10 mouse cellular contexts compared by ENCODE assay signal in the genomic region with DNA sequence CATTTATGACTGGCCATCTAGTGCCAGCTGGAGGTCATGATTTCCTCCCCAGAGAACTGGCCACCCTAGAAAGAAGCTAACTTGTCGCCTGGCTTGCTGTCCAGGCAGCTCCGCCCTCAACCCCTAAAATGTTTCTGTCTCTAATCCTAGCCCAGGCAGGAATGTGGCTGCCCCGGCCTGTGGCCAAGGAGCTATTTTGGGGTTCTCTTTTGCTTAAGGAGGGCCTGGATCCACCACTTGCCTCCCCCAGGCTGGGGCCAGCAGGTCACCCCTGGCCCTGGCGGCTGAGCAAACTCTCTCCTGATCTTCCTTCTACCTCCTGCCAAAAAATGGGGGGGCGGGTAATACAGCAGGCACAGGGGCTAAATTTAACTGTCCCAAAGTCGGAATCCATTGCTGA. TPM values are rescaled to one million over a fixed set of nuclear protein-coding genes. Genes with fewer than 3 reads are reported as not detected.
DNase-seq lines count a peak whose midpoint lies in the region; ATAC-seq and TF ChIP-seq lines count a peak whose summit lies in the region.
"Had no signal": no experiment of that assay in that cellular context is flagged by ENCODE, and none has a peak within 500 bp of the region (broad histone marks: within the 10 kb centered on the region; RNA-seq: fewer than 3 reads in every experiment).

No protein-coding gene starts in this region.

- peaks cover 42% of the 10 kb centered on the region for H3K27me3 ChIP-seq in liver, postnatal 0 days (ENCODE audit: insufficient read depth, low read length)
- H3K27me3 ChIP-seq in kidney, postnatal 0 days (ENCODE audit: insufficient read depth, low read length): no peaks in the 10 kb centered on the region
- no peaks in the 10 kb centered on the region for H3K27me3 ChIP-seq in stomach, embryonic 15.5 days (replicated peaks)
- H3K27me3 ChIP-seq in forebrain, embryonic 15.5 days: no peaks in the 10 kb centered on the region

- DNase-seq in liver, postnatal 0 days: peak; percentile 14
- no peak for DNase-seq in liver
- peak; percentile 99 for DNase-seq in heart, adult 11 months
- no peak for DNase-seq in kidney, postnatal 0 days (ENCODE audit: low spot score)
- DNase-seq in thymus, postnatal 10 days (ENCODE audit: low spot score in 2 of 2): no peak
- DNase-seq: cerebellum, postnatal 14 days had no signal

- H3K9ac ChIP-seq in liver, postnatal 0 days (replicated peaks): no peak overlapping the region
- H3K9ac ChIP-seq in kidney, postnatal 0 days (ENCODE audit: low read depth, low read length): 0 out of 2 replicates have a peak overlapping the region, but pooled peaks have one; percentile 31
- H3K9ac ChIP-seq in stomach, embryonic 15.5 days: peak overlapping the region; percentile 5; the same call in 1 of the 2 replicates
- no peak overlapping the region for H3K9ac ChIP-seq in forebrain, embryonic 15.5 days (replicated peaks)
- H3K9ac ChIP-seq: midbrain, embryonic 15.5 days had no signal

- no peak overlapping the region for H3K4me3 ChIP-seq in liver, postnatal 0 days (ENCODE audit: low read depth, low read length)
- no peak overlapping the region for H3K4me3 ChIP-seq in kidney, postnatal 0 days (replicated peaks; ENCODE audit: low read depth, low read length)
- peak overlapping the region; percentile 42; the same call in 1 of the 2 replicates for H3K4me3 ChIP-seq in stomach, embryonic 15.5 days (replicated peaks)
- H3K4me3 ChIP-seq in forebrain, embryonic 15.5 days: no peak overlapping the region
- H3K4me3 ChIP-seq: midbrain, embryonic 15.5 days had no signal

- no peak for ATAC-seq in liver, postnatal 0 days
- ATAC-seq in kidney, postnatal 0 days (replicated peaks; ENCODE audit: low FRiP score, low read depth): no peak
- ATAC-seq in stomach, embryonic 15.5 days (ENCODE audit: insufficient read depth, low FRiP score, low read depth): no peak
- no peak for ATAC-seq in inflammation-experienced regulatory T-cells, adult 6 months
- no peak for ATAC-seq in forebrain, embryonic 15.5 days (replicated peaks)

- peaks cover 16% of the 10 kb centered on the region for H3K36me3 ChIP-seq in liver, postnatal 0 days (replicated peaks; ENCODE audit: insufficient read depth, low read length)
- H3K36me3 ChIP-seq in kidney, postnatal 0 days (ENCODE audit: insufficient read depth, low read length): peaks cover 32% of the 10 kb centered on the region
- peaks cover 37% of the 10 kb centered on the region for H3K36me3 ChIP-seq in stomach, embryonic 15.5 days
- peaks cover 54% of the 10 kb centered on the region for H3K36me3 ChIP-seq in forebrain, embryonic 15.5 days

- peaks cover 44% of the 10 kb centered on the region for H3K4me1 ChIP-seq in liver, postnatal 0 days (ENCODE audit: insufficient read depth)
- H3K4me1 ChIP-seq in kidney, postnatal 0 days (replicated peaks; ENCODE audit: insufficient read depth, low read length): peaks cover 42% of the 10 kb centered on the region
- peaks cover 52% of the 10 kb centered on the region for H3K4me1 ChIP-seq in stomach, embryonic 15.5 days
- H3K4me1 ChIP-seq in forebrain, embryonic 15.5 days: peaks cover 1% of the 10 kb centered on the region; the same call in 1 of the 2 replicates

- no peaks in the 10 kb centered on the region for H3K9me3 ChIP-seq in liver, postnatal 0 days (ENCODE audit: low read length)
- no peaks in the 10 kb centered on the region for H3K9me3 ChIP-seq in kidney, postnatal 0 days (replicated peaks; ENCODE audit: low read length)
- no peaks in the 10 kb centered on the region for H3K9me3 ChIP-seq in stomach, embryonic 15.5 days
- no peaks in the 10 kb centered on the region for H3K9me3 ChIP-seq in forebrain, embryonic 15.5 days
- H3K9me3 ChIP-seq: midbrain, embryonic 15.5 days had no signal

- H3K4me2 ChIP-seq in liver, postnatal 0 days (ENCODE audit: low read depth, low read length): peak overlapping the region; percentile 51
- peak overlapping the region; percentile 51; the same call in 1 of the 2 replicates for H3K4me2 ChIP-seq in kidney, postnatal 0 days (ENCODE audit: low read length)
- peak overlapping the region; percentile 53 for H3K4me2 ChIP-seq in stomach, embryonic 15.5 days
- no peak overlapping the region for H3K4me2 ChIP-seq in forebrain, embryonic 15.5 days (replicated peaks)
- H3K4me2 ChIP-seq: midbrain, embryonic 15.5 days had no signal

- TF ChIP-seq EP300 in liver, postnatal 0 days (IDR thresholded peaks at IDR 0.05; ENCODE audit: low read depth): no peak

- 62% methylated on average over 6 of the region's 6 CpGs for WGBS in liver, postnatal 0 days (ENCODE audit: insufficient replicate concordance)
- WGBS in kidney, postnatal 0 days: 35% methylated on average over 6 of the region's 6 CpGs
- 37% methylated on average over 6 of the region's 6 CpGs for WGBS in stomach, embryonic 15.5 days
- WGBS in forebrain, embryonic 15.5 days: 67% methylated on average over 6 of the region's 6 CpGs

- H3K27ac ChIP-seq in liver, postnatal 0 days (ENCODE audit: low read depth): 0 out of 2 replicates have a peak overlapping the region, but pooled peaks have one; percentile 44
- peak overlapping the region; percentile 57 for H3K27ac ChIP-seq in kidney, postnatal 0 days
- peak overlapping the region; percentile 42; the same call in 1 of the 2 replicates for H3K27ac ChIP-seq in stomach, embryonic 15.5 days
- no peak overlapping the region for H3K27ac ChIP-seq in forebrain, embryonic 15.5 days (replicated peaks)
- H3K27ac ChIP-seq: midbrain, embryonic 15.5 days had no signal

- no peak for TF ChIP-seq CTCF in liver, postnatal 0 days (IDR thresholded peaks at IDR 0.05; ENCODE audit: low read depth)
- TF ChIP-seq CTCF in kidney, postnatal 0 days (IDR thresholded peaks at IDR 0.05; ENCODE audit: low read depth): no peak

RNA-seq across cellular contexts. Expression of a gene that starts 0.6 kb away (rescaled TPM):
- polyA plus RNA-seq in liver, postnatal 0 days (2015; fragmentation: Nextera tagmentation; extraction: Ambion mirVana): 14.2 and 17.6 TPM in 2 replicates
- polyA plus RNA-seq in kidney, postnatal 0 days (2015; fragmentation: Nextera tagmentation; extraction: Ambion mirVana): 9.4 and 11.6 TPM in 2 replicates
- 73.9 and 77.2 TPM in 2 replicates for polyA plus RNA-seq in stomach, embryonic 15.5 days (2015; fragmentation: Nextera tagmentation; extraction: Ambion mirVana)
- polyA plus RNA-seq in inflammation-experienced regulatory T-cells, adult 6 months (2017; shearing (Covaris generic)): not detected
- 8.8 and 11.2 TPM in 2 replicates for polyA plus RNA-seq in forebrain, embryonic 15.5 days (2015; fragmentation: Nextera tagmentation; extraction: Ambion mirVana)

RNA-seq across cellular contexts. Expression of a gene that starts 7.1 kb away (rescaled TPM):
- 3.2 and 4.6 TPM in 2 replicates for polyA plus RNA-seq in liver, postnatal 0 days (2015; fragmentation: Nextera tagmentation; extraction: Ambion mirVana)
- polyA plus RNA-seq in kidney, postnatal 0 days (2015; fragmentation: Nextera tagmentation; extraction: Ambion mirVana): 12.2 and 16.9 TPM in 2 replicates
- 13.7 and 15.1 TPM in 2 replicates for polyA plus RNA-seq in stomach, embryonic 15.5 days (2015; fragmentation: Nextera tagmentation; extraction: Ambion mirVana)
- polyA plus RNA-seq in inflammation-experienced regulatory T-cells, adult 6 months (2017; shearing (Covaris generic)): under 1 TPM in 1 of 3 experiments, not detected in 2; 0.27 TPM
- 32.0 and 35.1 TPM in 2 replicates for polyA plus RNA-seq in forebrain, embryonic 15.5 days (2015; fragmentation: Nextera tagmentation; extraction: Ambion mirVana)

RNA-seq across cellular contexts. Expression of a gene that starts 11.3 kb away (rescaled TPM):
- polyA plus RNA-seq in liver, postnatal 0 days (2015; fragmentation: Nextera tagmentation; extraction: Ambion mirVana): 0.78 and 0.82 TPM in 2 replicates
- 7.6 and 7.9 TPM in 2 replicates for polyA plus RNA-seq in kidney, postnatal 0 days (2015; fragmentation: Nextera tagmentation; extraction: Ambion mirVana)
- 10.8 and 12.1 TPM in 2 replicates for polyA plus RNA-seq in stomach, embryonic 15.5 days (2015; fragmentation: Nextera tagmentation; extraction: Ambion mirVana)
- 1 to 10 TPM in 2 of 3 experiments, under 1 TPM in 1; 0.15 to 1.2 (median 1.0) TPM for polyA plus RNA-seq in inflammation-experienced regulatory T-cells, adult 6 months (2017; shearing (Covaris generic))
- polyA plus RNA-seq in forebrain, embryonic 15.5 days (2015; fragmentation: Nextera tagmentation; extraction: Ambion mirVana): 2.3 and 2.4 TPM in 2 replicates

RNA-seq across cellular contexts. Expression of a gene that starts 28.6 kb away (rescaled TPM):
- not detected in 2 replicates for polyA plus RNA-seq in liver, postnatal 0 days (2015; fragmentation: Nextera tagmentation; extraction: Ambion mirVana)
- polyA plus RNA-seq in kidney, postnatal 0 days (2015; fragmentation: Nextera tagmentation; extraction: Ambion mirVana): not detected in 2 replicates
- polyA plus RNA-seq in stomach, embryonic 15.5 days (2015; fragmentation: Nextera tagmentation; extraction: Ambion mirVana): not detected in 2 replicates
- polyA plus RNA-seq in inflammation-experienced regulatory T-cells, adult 6 months (2017; shearing (Covaris generic)): not detected
- not detected in 2 replicates for polyA plus RNA-seq in forebrain, embryonic 15.5 days (2015; fragmentation: Nextera tagmentation; extraction: Ambion mirVana)

RNA-seq across cellular contexts. Expression of a gene that starts 35.1 kb away (rescaled TPM):
- polyA plus RNA-seq in liver, postnatal 0 days (2015; fragmentation: Nextera tagmentation; extraction: Ambion mirVana): 0.17 TPM in 1 of 2 replicates, not detected in the other
- 2.0 TPM in 2 replicates for polyA plus RNA-seq in kidney, postnatal 0 days (2015; fragmentation: Nextera tagmentation; extraction: Ambion mirVana)
- polyA plus RNA-seq in stomach, embryonic 15.5 days (2015; fragmentation: Nextera tagmentation; extraction: Ambion mirVana): 2.8 and 3.2 TPM in 2 replicates
- polyA plus RNA-seq in inflammation-experienced regulatory T-cells, adult 6 months (2017; shearing (Covaris generic)): under 1 TPM in 1 of 3 experiments, not detected in 2; 0.11 TPM
- polyA plus RNA-seq in forebrain, embryonic 15.5 days (2015; fragmentation: Nextera tagmentation; extraction: Ambion mirVana): 3.6 and 3.8 TPM in 2 replicates

Comparison
In these comparisons a context has a peak if more than half of its experiments do, and no peak if none do; other contexts are left out.
1. DNase-seq: peak in liver, postnatal 0 days (single experiment) and heart, adult 11 months (single experiment); none in liver (single experiment), kidney, postnatal 0 days (single experiment) and thymus, postnatal 10 days (0 of 2).
2. H3K9ac ChIP-seq: peak in kidney, postnatal 0 days (single experiment) and stomach, embryonic 15.5 days (single experiment); none in liver, postnatal 0 days (single experiment) and forebrain, embryonic 15.5 days (single experiment).